Mouse (Mus musculus) Patski (cell line): ENCODE results near the gene Slc25a4. TPM values are rescaled to one million over a fixed set of nuclear protein-coding genes. Genes with fewer than 3 reads are reported as not detected.

Experiments used
- ATAC-seq: fragments of 100-300 bp; one replicate; pipeline ENCODE4 v1.8.0; 2021
- CTCF ChIA-PET: fragments of 350-600 bp; sonication (Branson Sonifier 250); formaldehyde crosslinking; loops from one replicate; lab custom pipeline; 2022; ENCODE audit warnings: inconsistent platforms; lab: Charles Lee
- POLR2A ChIA-PET: fragments of 350-600 bp; sonication (Branson Sonifier 250); formaldehyde crosslinking; loops from one replicate; lab custom pipeline; 2022; ENCODE audit warnings: antibody characterized with exemption, inconsistent platforms; lab: Charles Lee
- DNase-seq: peaks from one replicate; pipeline ENCODE4 v3.0.0-alpha.2; 2011; ENCODE audit warnings: low read depth, low spot score
- H3K27me3 ChIP-seq: fragments of 371-371 bp; one replicate; pipeline ENCODE4 v1.5.1; 2021
- CTCF ChIP-seq: fragments of 100-300 bp; IDR thresholded peaks from one replicate; pipeline ENCODE4 v1.5.1; 2021
- in situ Hi-C: fragments of 300-500 bp; cut with MboI; formaldehyde crosslinking; loops from 3 replicates; pipeline ENCODE4 v1.11.1; 2018; ENCODE audit warnings: low pct_unique_long_range_greater_than_20kb, mixed read lengths
- polyA plus RNA-seq: library from polyadenylated mRNA; unstranded; gene quantifications from one replicate; pipeline ENCODE4 v1.2.3, GENCODE M21; 2021

The Slc25a4 gene
- polyA plus RNA-seq, 1 experiment from 2014 or later: 650 TPM

- ATAC-seq (no peak), DNase-seq (no peak)
- no peak for TF ChIP-seq CTCF
Observed at GRCm38 (mm10) chr8:46206107-46206506, 5.0 kb downstream of the Slc25a4 start.

GRCm38 (mm10) chr8:46204974-46205640 is 6.0 kb downstream of the Slc25a4 start:
- in situ Hi-C loops: no loop called here
- DNase-seq: no peak
- no peak for ATAC-seq
- CTCF ChIA-PET: no interaction called here
- POLR2A ChIA-PET: no interaction called here
- no peak for TF ChIP-seq CTCF
- H3K27me3 ChIP-seq: no peaks in the 10 kb centered on the region

More at GRCm38 (mm10) chr8:46206107-46206506, 5.0 kb downstream of the Slc25a4 start:
- in situ Hi-C loops: no loop called here
- POLR2A ChIA-PET: no interaction called here
- CTCF ChIA-PET: no interaction called here
- H3K27me3 ChIP-seq: no peaks in the 10 kb centered on the region

GRCm38 (mm10) chr8:46204301-46204700 is 6.8 kb downstream of the Slc25a4 start:
- no peaks in the 10 kb centered on the region for H3K27me3 ChIP-seq
- POLR2A ChIA-PET: interaction anchor here (0.9 kb wide), 1 partner anchor 11 kb away, joined by 3 read pairs; no protein-coding TSS in a partner anchor
- TF ChIP-seq CTCF: no peak
- DNase-seq: no peak
- in situ Hi-C loops: no loop called here
- ATAC-seq: no peak
- CTCF ChIA-PET: no interaction called here

GRCm38 (mm10) chr8:46202350-46202749 is 8.7 kb downstream of the Slc25a4 start:
- no peak for TF ChIP-seq CTCF
- no peaks in the 10 kb centered on the region for H3K27me3 ChIP-seq
- no peak for DNase-seq
- ATAC-seq: no peak
- in situ Hi-C loops: no loop called here
- CTCF ChIA-PET: interaction anchor here (0.8 kb wide), 1 partner anchor 14 kb away, joined by 3 read pairs; no protein-coding TSS in a partner anchor
- POLR2A ChIA-PET: no interaction called here

GRCm38 (mm10) chr8:46197673-46198072 is 13.4 kb downstream of the Slc25a4 start:
- H3K27me3 ChIP-seq: no peaks in the 10 kb centered on the region
- TF ChIP-seq CTCF: no peak
- CTCF ChIA-PET: interaction anchor here (1.3 to 1.5 kb wide), 2 partner anchors 12 to 13 kb away, joined by 3 read pairs; no protein-coding TSS in a partner anchor
- in situ Hi-C loops: no loop called here
- DNase-seq: no peak
- no peak for ATAC-seq
- POLR2A ChIA-PET: no interaction called here

GRCm38 (mm10) chr8:46196877-46197276 is 14.2 kb downstream of the Slc25a4 start:
- no peak for TF ChIP-seq CTCF
- no peaks in the 10 kb centered on the region for H3K27me3 ChIP-seq
- no peak for DNase-seq
- ChIA-PET CTCF (interaction anchor here (1.3 kb wide), 1 partner anchor 11 kb away, joined by 3 read pairs; no protein-coding TSS in a partner anchor), POLR2A (no interaction called here)
- in situ Hi-C loops: no loop called here
- no peak for ATAC-seq

- no peak for DNase-seq
- ATAC-seq: no peak
- ChIA-PET CTCF (no interaction called here), POLR2A (interaction anchor here (0.7 kb wide), 1 partner anchor 11 kb away, joined by 3 read pairs; no protein-coding TSS in a partner anchor)
- in situ Hi-C loops: no loop called here
- TF ChIP-seq CTCF: no peak
- H3K27me3 ChIP-seq: no peaks in the 10 kb centered on the region
Observed at GRCm38 (mm10) chr8:46193100-46193499, 18.0 kb downstream of the Slc25a4 start.

GRCm38 (mm10) chr8:46185361-46185760 is 25.7 kb downstream of the Slc25a4 start:
- in situ Hi-C loops: loop anchor here (10.0 kb wide), 1 partner anchor 119 kb away; no protein-coding TSS in a partner anchor
- no peak for ATAC-seq
- peak; percentile 72 for TF ChIP-seq CTCF
- POLR2A ChIA-PET: no interaction called here
- CTCF ChIA-PET: interaction anchor here (0.7 to 1.5 kb wide), 5 partner anchors 10 to 16 kb away, joined by 3 to 4 read pairs (median 3); no protein-coding TSS in a partner anchor
- no peaks in the 10 kb centered on the region for H3K27me3 ChIP-seq
- DNase-seq: no peak

GRCm38 (mm10) chr8:46180136-46180535 is 30.9 kb downstream of the Slc25a4 start:
- no peaks in the 10 kb centered on the region for H3K27me3 ChIP-seq
- no peak for DNase-seq
- CTCF ChIA-PET: interaction anchor here (0.7 kb wide), 1 partner anchor 16 kb away, joined by 3 read pairs; no protein-coding TSS in a partner anchor
- in situ Hi-C loops: loop anchor here (10.0 kb wide), 1 partner anchor 125 kb away; no protein-coding TSS in a partner anchor
- POLR2A ChIA-PET: no interaction called here
- TF ChIP-seq CTCF: no peak
- no peak for ATAC-seq

- TF ChIP-seq CTCF: no peak
- POLR2A ChIA-PET: no interaction called here
- in situ Hi-C loops: no loop called here
- no peak for ATAC-seq
- no peak for DNase-seq
- no peaks in the 10 kb centered on the region for H3K27me3 ChIP-seq
- CTCF ChIA-PET: no interaction called here
Observed at GRCm38 (mm10) chr8:46173651-46174050, 37.4 kb downstream of the Slc25a4 start.

- CTCF ChIA-PET: no interaction called here
- ATAC-seq (no peak), DNase-seq (no peak)
- in situ Hi-C loops: no loop called here
- POLR2A ChIA-PET: interaction anchor here (0.6 to 1.8 kb wide), 4 partner anchors 11 to 475 kb away, joined by 4 to 12 read pairs (median 4); partner anchors contain the start of genes 1700029J07Rik and Snx25
- no peak for TF ChIP-seq CTCF
- H3K27me3 ChIP-seq: no peaks in the 10 kb centered on the region
Observed at GRCm38 (mm10) chr8:46163870-46164190, 47.3 kb downstream of the Slc25a4 start.
